In the genomic region with DNA sequence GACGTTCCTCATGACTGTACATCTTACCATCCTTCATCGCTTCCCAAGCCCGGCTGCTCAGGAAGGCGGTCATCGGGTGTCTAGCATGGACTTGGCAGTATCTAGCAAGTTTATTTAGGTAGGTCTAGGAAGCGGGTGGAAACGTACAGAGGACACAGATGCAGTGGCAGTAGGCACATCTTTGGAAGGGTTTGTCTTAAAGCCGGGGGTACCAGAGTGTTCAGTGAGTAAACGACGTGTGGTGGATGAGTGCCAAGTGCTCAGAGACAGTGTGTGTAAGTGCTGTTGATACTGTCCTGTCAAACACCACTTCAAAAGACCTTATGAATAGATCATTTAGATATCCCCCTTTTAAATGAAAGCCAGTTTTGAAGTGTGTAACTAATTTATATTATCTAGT, we compare ENCODE assay signal across 9 mouse cellular contexts. TPM values are rescaled to one million over a fixed set of nuclear protein-coding genes. Genes with fewer than 3 reads are reported as not detected.
DNase-seq lines count a peak whose midpoint lies in the region; ATAC-seq lines count a peak whose summit lies in the region.
"Had no signal": no experiment of that assay in that cellular context is flagged by ENCODE, and none has a peak within 500 bp of the region (broad histone marks: within the 10 kb centered on the region; RNA-seq: fewer than 3 reads in every experiment).

No protein-coding gene starts in this region.

- no peak for DNase-seq in heart, postnatal 36 days
- DNase-seq in adipocyte (ENCODE audit: low spot score): peak; percentile 33
- no peak for DNase-seq in hindbrain, embryonic 10.5 days (ENCODE audit: low spot score)
- no peak for DNase-seq in midbrain, embryonic 10.5 days (ENCODE audit: low spot score)
- DNase-seq in T-cell, adult 2 months (ENCODE audit: low spot score): no peak

- intact Hi-C loops in heart, postnatal 36 days (cut with DNase I): no loop called here

- H3K4me2 ChIP-seq in heart, embryonic 11.5 days: peak overlapping the region; percentile 74

- H3K27ac ChIP-seq in heart, embryonic 11.5 days (ENCODE audit: low read depth, low read length): no peak overlapping the region
- H3K27ac ChIP-seq in hindbrain, embryonic 10.5 days: no peak overlapping the region
- H3K27ac ChIP-seq in midbrain, embryonic 10.5 days (replicated peaks): no peak overlapping the region

- no peak overlapping the region; the same call in 1 of the 2 replicates for H3K9ac ChIP-seq in heart, embryonic 11.5 days (ENCODE audit: low read depth, low read length)

- no peaks in the 10 kb centered on the region for H3K9me3 ChIP-seq in heart, embryonic 11.5 days (replicated peaks; ENCODE audit: control insufficient read depth, low read length)
- no peaks in the 10 kb centered on the region for H3K9me3 ChIP-seq in hindbrain, embryonic 10.5 days
- H3K9me3 ChIP-seq in midbrain, embryonic 10.5 days (replicated peaks): no peaks in the 10 kb centered on the region

- peaks cover 6% of the 10 kb centered on the region; the same call in 1 of the 2 replicates for H3K4me1 ChIP-seq in heart, embryonic 11.5 days (ENCODE audit: control insufficient read depth, insufficient read depth, low read length)
- H3K4me1 ChIP-seq in hindbrain, embryonic 10.5 days (replicated peaks): peaks cover 19% of the 10 kb centered on the region
- H3K4me1 ChIP-seq in midbrain, embryonic 10.5 days: peaks cover 43% of the 10 kb centered on the region

- no peaks in the 10 kb centered on the region for H3K27me3 ChIP-seq in heart, embryonic 11.5 days (ENCODE audit: control insufficient read depth, insufficient read depth, low read length)
- no peaks in the 10 kb centered on the region for H3K27me3 ChIP-seq in hindbrain, embryonic 10.5 days (ENCODE audit: insufficient read depth, poor library complexity, severe bottlenecking)
- H3K27me3 ChIP-seq in midbrain, embryonic 10.5 days (ENCODE audit: low read depth, poor library complexity, severe bottlenecking): no peaks in the 10 kb centered on the region

- H3K4me3 ChIP-seq in heart, embryonic 11.5 days (ENCODE audit: low read depth, low read length): peak overlapping the region; percentile 62
- peak overlapping the region; percentile 68 for H3K4me3 ChIP-seq in hindbrain, embryonic 10.5 days
- H3K4me3 ChIP-seq in midbrain, embryonic 10.5 days: peak overlapping the region; percentile 73

- WGBS in heart, embryonic 11.5 days (ENCODE audit: insufficient replicate concordance): 33% methylated on average over 10 of the region's 10 CpGs
- WGBS in hindbrain, embryonic 10.5 days: 63% methylated on average over 10 of the region's 10 CpGs
- WGBS in midbrain, embryonic 10.5 days: 78% methylated on average over 10 of the region's 10 CpGs

- peaks cover 10% of the 10 kb centered on the region for H3K36me3 ChIP-seq in heart, embryonic 11.5 days (ENCODE audit: control insufficient read depth, insufficient read depth, low read length)
- H3K36me3 ChIP-seq in hindbrain, embryonic 10.5 days: peaks cover 40% of the 10 kb centered on the region
- H3K36me3 ChIP-seq in midbrain, embryonic 10.5 days: peaks cover 41% of the 10 kb centered on the region

- ATAC-seq in heart, embryonic 11.5 days (replicated peaks; ENCODE audit: insufficient number of reproducible peaks, low FRiP score, low TSS enrichment): no peak
- ATAC-seq in erythroid progenitor cell, adult 5-6 weeks (replicated peaks; ENCODE audit: low FRiP score, poor library complexity, severe bottlenecking): no peak
- no peak for ATAC-seq in granulocyte monocyte progenitor cell, adult 5-6 weeks (replicated peaks; ENCODE audit: poor library complexity, severe bottlenecking)

RNA-seq across cellular contexts. Expression of a gene that starts 1.1 kb away (rescaled TPM):
- polyA plus RNA-seq in heart, embryonic 11.5 days (2014; fragmentation: Nextera tagmentation; extraction: Ambion mirVana): 55.8 and 63.4 TPM in 2 replicates
- 1 to 10 TPM; 4.9 to 6.0 TPM for total RNA-seq in heart, postnatal 36 days (2021)
- polyA plus RNA-seq in hindbrain, embryonic 10.5 days (2016; fragmentation: Nextera tagmentation; extraction: Ambion mirVana): 54.6 and 64.5 TPM in 2 replicates
- 51.0 and 59.2 TPM in 2 replicates for polyA plus RNA-seq in midbrain, embryonic 10.5 days (2016; fragmentation: Nextera tagmentation; extraction: Ambion mirVana)
- total RNA-seq in erythroid progenitor cell, adult 5-6 weeks (2015; ENCODE audit: low replicate concordance): 6.8 and 8.8 TPM in 2 replicates
- 0.38 and 1.8 TPM in 2 replicates for total RNA-seq in erythroid progenitor cell, adult 5-6 weeks (2017; ENCODE audit: low replicate concordance)
- 37.1 and 43.1 TPM in 2 replicates for total RNA-seq in granulocyte monocyte progenitor cell, adult 5-6 weeks (2014; fragmentation: Nextera tagmentation)
- 15.1 and 22.8 TPM in 2 replicates for total RNA-seq in granulocyte monocyte progenitor cell, adult 5-6 weeks (2017)
- total RNA-seq: MEL had no signal

RNA-seq across cellular contexts. Expression of a gene that starts 32.7 kb away (rescaled TPM):
- 99.5 and 124 TPM in 2 replicates for polyA plus RNA-seq in heart, embryonic 11.5 days (2014; fragmentation: Nextera tagmentation; extraction: Ambion mirVana)
- total RNA-seq in heart, postnatal 36 days (2021): 100 to 1,000 TPM; 219 to 255 TPM
- polyA plus RNA-seq in hindbrain, embryonic 10.5 days (2016; fragmentation: Nextera tagmentation; extraction: Ambion mirVana): 43.2 and 52.0 TPM in 2 replicates
- polyA plus RNA-seq in midbrain, embryonic 10.5 days (2016; fragmentation: Nextera tagmentation; extraction: Ambion mirVana): 49.6 and 52.4 TPM in 2 replicates
- total RNA-seq in erythroid progenitor cell, adult 5-6 weeks (2015; ENCODE audit: low replicate concordance): 10.5 and 13.4 TPM in 2 replicates
- 23.8 and 24.6 TPM in 2 replicates for total RNA-seq in erythroid progenitor cell, adult 5-6 weeks (2017; ENCODE audit: low replicate concordance)
- total RNA-seq in granulocyte monocyte progenitor cell, adult 5-6 weeks (2014; fragmentation: Nextera tagmentation): 34.3 and 44.6 TPM in 2 replicates
- total RNA-seq in granulocyte monocyte progenitor cell, adult 5-6 weeks (2017): 59.4 and 108 TPM in 2 replicates

RNA-seq across cellular contexts. Expression of a gene that starts 52.7 kb away (rescaled TPM):
- polyA plus RNA-seq in heart, embryonic 11.5 days (2014; fragmentation: Nextera tagmentation; extraction: Ambion mirVana): 0.89 and 1.7 TPM in 2 replicates
- 1 to 10 TPM in 1 of 2 experiments, under 1 TPM in 1; 0.92 to 1.1 TPM for total RNA-seq in heart, postnatal 36 days (2021)
- 1.5 and 2.9 TPM in 2 replicates for polyA plus RNA-seq in hindbrain, embryonic 10.5 days (2016; fragmentation: Nextera tagmentation; extraction: Ambion mirVana)
- polyA plus RNA-seq in midbrain, embryonic 10.5 days (2016; fragmentation: Nextera tagmentation; extraction: Ambion mirVana): 1.5 and 1.6 TPM in 2 replicates
- not detected in 2 replicates for total RNA-seq in erythroid progenitor cell, adult 5-6 weeks (2015; ENCODE audit: low replicate concordance)
- total RNA-seq in erythroid progenitor cell, adult 5-6 weeks (2017; ENCODE audit: low replicate concordance): not detected in 2 replicates
- total RNA-seq in granulocyte monocyte progenitor cell, adult 5-6 weeks (2014; fragmentation: Nextera tagmentation): not detected in 2 replicates
- 0.15 and 0.26 TPM in 2 replicates for total RNA-seq in granulocyte monocyte progenitor cell, adult 5-6 weeks (2017)
- total RNA-seq: MEL had no signal
